Mouse (Mus musculus): ENCODE data around the gene Psap. TPM values are rescaled to one million over a fixed set of nuclear protein-coding genes. Genes with fewer than 3 reads are reported as not detected.
A peak's percentile ranks its signal among the peaks of the same experiment; 100 is the strongest.

Psap gene
- polyA plus RNA-seq, 1 experiment from 2014 or later: 143 TPM

GRCm38 (mm10) chr10:60344111-60344510 lies 66.7 kb downstream of the Psap start:
- WGBS: 71% methylated on average over 3 of the region's 3 CpGs
- no peak for ATAC-seq (replicated peaks; ENCODE audit: extremely low read depth, insufficient read depth, low FRiP score)
- H3K27me3 ChIP-seq (ENCODE audit: control insufficient read depth, insufficient read depth, low read length): no peaks in the 10 kb centered on the region
- no peak overlapping the region for H3K9ac ChIP-seq (ENCODE audit: low read length)
- H3K4me2 ChIP-seq (ENCODE audit: low read depth, low read length): no peak overlapping the region
- no peaks in the 10 kb centered on the region for H3K36me3 ChIP-seq (ENCODE audit: control insufficient read depth, insufficient read depth)
- no peak overlapping the region for H3K4me3 ChIP-seq (ENCODE audit: low read length)
- H3K4me1 ChIP-seq (ENCODE audit: control insufficient read depth, insufficient read depth, low read length): peaks cover 5% of the 10 kb centered on the region; the same call in 1 of the 2 replicates
- H3K27ac ChIP-seq (ENCODE audit: low read length): no peak overlapping the region
- H3K9me3 ChIP-seq (replicated peaks; ENCODE audit: control insufficient read depth, low read length): no peaks in the 10 kb centered on the region

DNA sequence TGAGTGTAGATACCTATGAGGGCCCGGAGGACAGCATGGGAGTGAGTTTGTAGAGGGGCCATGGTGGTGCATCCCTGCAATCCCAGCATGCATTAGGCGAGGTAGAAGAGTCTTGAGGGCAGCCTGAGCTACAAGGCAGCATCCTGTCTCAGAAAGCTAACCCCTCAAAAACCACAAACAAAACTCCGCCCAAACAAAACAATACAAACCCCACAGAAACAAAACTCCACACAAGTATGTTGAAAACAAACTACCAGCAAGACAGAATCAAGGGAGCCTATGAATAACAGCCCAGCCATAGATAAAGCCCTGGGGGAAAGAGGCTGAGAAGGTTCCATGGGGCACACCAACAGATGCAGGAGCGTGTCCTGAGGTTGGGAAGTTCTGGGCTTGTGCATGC lies 68.6 kb downstream of the Psap start:
- Histone ChIP-seq H3K27ac (ENCODE audit: low read length) (no peak overlapping the region), H3K4me2 (ENCODE audit: low read depth, low read length) (peak overlapping the region; percentile 54), H3K4me3 (ENCODE audit: low read length) (no peak overlapping the region), H3K27me3 (ENCODE audit: control insufficient read depth, insufficient read depth, low read length) (no peaks in the 10 kb centered on the region), H3K36me3 (ENCODE audit: control insufficient read depth, insufficient read depth) (no peaks in the 10 kb centered on the region), H3K9ac (ENCODE audit: low read length) (no peak overlapping the region), H3K4me1 (ENCODE audit: control insufficient read depth, insufficient read depth, low read length) (peaks cover 12% of the 10 kb centered on the region), H3K9me3 (replicated peaks; ENCODE audit: control insufficient read depth, low read length) (no peaks in the 10 kb centered on the region)
- ATAC-seq (replicated peaks; ENCODE audit: extremely low read depth, insufficient read depth, low FRiP score): no peak
- 77% methylated on average over 4 of the region's 4 CpGs for WGBS

DNA sequence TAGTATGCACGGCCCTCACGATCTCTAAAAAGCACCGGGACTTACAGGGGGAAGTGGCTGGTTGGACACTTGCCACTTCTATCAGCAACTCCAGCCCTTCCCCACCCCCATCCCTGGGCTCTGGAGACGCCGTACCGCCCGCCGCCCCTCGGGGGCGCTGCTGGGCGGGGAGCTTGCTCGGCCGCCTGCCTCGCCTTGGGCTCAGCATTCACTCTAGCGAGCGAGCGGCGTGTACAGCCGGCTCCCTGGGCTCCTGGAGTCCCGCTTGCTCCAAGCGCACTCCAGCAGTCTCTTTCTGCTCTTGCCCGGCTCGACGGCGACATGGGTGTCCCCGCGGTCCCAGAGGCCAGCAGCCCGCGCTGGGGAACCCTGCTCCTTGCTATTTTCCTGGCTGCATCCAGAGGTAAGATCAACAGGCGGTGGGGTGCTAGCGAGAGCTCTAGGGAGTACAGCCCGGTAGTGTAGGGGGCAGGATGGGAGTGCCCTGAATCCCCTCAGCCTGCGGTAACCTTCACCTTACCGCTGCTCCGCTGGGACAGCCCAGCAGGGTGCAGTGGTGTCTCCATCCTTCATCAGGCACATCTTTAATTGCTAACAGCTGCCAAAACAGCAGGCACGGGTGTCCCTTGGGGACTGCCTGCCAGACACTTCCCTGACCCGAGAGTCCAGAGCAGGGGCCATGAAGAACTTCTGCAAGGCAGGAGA lies 69.4 kb downstream of the Psap start, which contains the start of gene Vsir:
Gene Vsir, plus strand, starts transcription at position 151 of the 705 bp plus-strand sequence.
- no peaks in the 10 kb centered on the region for H3K9me3 ChIP-seq (replicated peaks; ENCODE audit: control insufficient read depth, low read length)
- H3K27me3 ChIP-seq (ENCODE audit: control insufficient read depth, insufficient read depth, low read length): no peaks in the 10 kb centered on the region
- peak within 1 kb of the TSS; percentile 64 for H3K9ac ChIP-seq (ENCODE audit: low read length)
- H3K27ac ChIP-seq (ENCODE audit: low read length): peak within 1 kb of the TSS; percentile 63
- H3K4me1 ChIP-seq (ENCODE audit: control insufficient read depth, insufficient read depth, low read length): peaks cover 18% of the 10 kb centered on the region
- peak within 1 kb of the TSS; percentile 51 for H3K4me3 ChIP-seq (ENCODE audit: low read length)
- no peaks in the 10 kb centered on the region for H3K36me3 ChIP-seq (ENCODE audit: control insufficient read depth, insufficient read depth)
- peak within 1 kb of the TSS; percentile 54 for H3K4me2 ChIP-seq (ENCODE audit: low read depth, low read length)
- peak; percentile 69 for ATAC-seq (replicated peaks; ENCODE audit: extremely low read depth, insufficient read depth, low FRiP score)
- under 1% methylated on average over 37 of the region's 37 CpGs for WGBS

GRCm38 (mm10) chr10:60347768-60348610 lies 70.6 kb downstream of the Psap start:
- Histone ChIP-seq H3K9ac (ENCODE audit: low read length) (peak overlapping the region; percentile 12; the same call in 1 of the 2 replicates), H3K4me2 (ENCODE audit: low read depth, low read length) (peak overlapping the region; percentile 54), H3K4me1 (ENCODE audit: control insufficient read depth, insufficient read depth, low read length) (peaks cover 25% of the 10 kb centered on the region), H3K36me3 (ENCODE audit: control insufficient read depth, insufficient read depth) (no peaks in the 10 kb centered on the region), H3K9me3 (replicated peaks; ENCODE audit: control insufficient read depth, low read length) (no peaks in the 10 kb centered on the region), H3K27ac (ENCODE audit: low read length) (peak overlapping the region; percentile 10; the same call in 1 of the 2 replicates), H3K4me3 (ENCODE audit: low read length) (peak overlapping the region; percentile 51), H3K27me3 (ENCODE audit: control insufficient read depth, insufficient read depth, low read length) (no peaks in the 10 kb centered on the region)
- WGBS: 49% methylated on average over 9 of the region's 9 CpGs
- no peak for ATAC-seq (replicated peaks; ENCODE audit: extremely low read depth, insufficient read depth, low FRiP score)

GRCm38 (mm10) chr10:60349056-60349455 lies 71.6 kb downstream of the Psap start:
- H3K27me3 ChIP-seq (ENCODE audit: control insufficient read depth, insufficient read depth, low read length): no peaks in the 10 kb centered on the region
- no peaks in the 10 kb centered on the region for H3K36me3 ChIP-seq (ENCODE audit: control insufficient read depth, insufficient read depth)
- no peak overlapping the region for H3K4me3 ChIP-seq (ENCODE audit: low read length)
- peaks cover 28% of the 10 kb centered on the region for H3K4me1 ChIP-seq (ENCODE audit: control insufficient read depth, insufficient read depth, low read length)
- H3K27ac ChIP-seq (ENCODE audit: low read length): no peak overlapping the region; the same call in 1 of the 2 replicates
- ATAC-seq (replicated peaks; ENCODE audit: extremely low read depth, insufficient read depth, low FRiP score): no peak
- no peaks in the 10 kb centered on the region for H3K9me3 ChIP-seq (replicated peaks; ENCODE audit: control insufficient read depth, low read length)
- WGBS: 47% methylated on average over 6 of the region's 6 CpGs
- peak overlapping the region; percentile 54 for H3K4me2 ChIP-seq (ENCODE audit: low read depth, low read length)
- no peak overlapping the region for H3K9ac ChIP-seq (ENCODE audit: low read length)

DNA sequence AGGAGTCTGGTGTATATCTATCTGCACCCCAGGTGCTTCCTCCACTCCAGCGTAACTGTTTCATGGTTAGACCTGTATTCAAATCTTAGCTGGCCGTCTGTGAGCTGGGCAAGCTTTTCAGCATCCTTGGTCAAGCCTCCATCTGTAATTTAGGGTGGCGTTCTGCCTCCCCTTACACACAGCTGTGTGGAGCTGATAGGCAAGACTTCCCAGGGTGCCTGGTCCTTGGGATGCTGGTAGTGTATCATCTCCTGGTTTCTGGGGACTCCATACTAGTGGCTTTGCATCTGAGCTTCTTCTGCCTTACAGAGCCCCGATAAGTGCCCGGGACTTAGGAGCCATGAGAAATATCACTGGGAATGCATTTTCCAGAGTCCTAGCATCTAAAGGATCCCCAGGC lies 72.2 kb downstream of the Psap start:
- H3K27ac ChIP-seq (ENCODE audit: low read length): peak overlapping the region; percentile 61
- H3K9ac ChIP-seq (ENCODE audit: low read length): no peak overlapping the region

GRCm38 (mm10) chr10:60350077-60350804 lies 72.8 kb downstream of the Psap start:
- no peak overlapping the region for H3K9ac ChIP-seq (ENCODE audit: low read length)
- H3K4me3 ChIP-seq (ENCODE audit: low read length): peak overlapping the region; percentile 41
- ATAC-seq (replicated peaks; ENCODE audit: extremely low read depth, insufficient read depth, low FRiP score): no peak
- peak overlapping the region; percentile 61 for H3K27ac ChIP-seq (ENCODE audit: low read length)
- no peaks in the 10 kb centered on the region for H3K9me3 ChIP-seq (replicated peaks; ENCODE audit: control insufficient read depth, low read length)
- H3K27me3 ChIP-seq (ENCODE audit: control insufficient read depth, insufficient read depth, low read length): no peaks in the 10 kb centered on the region
- no peaks in the 10 kb centered on the region for H3K36me3 ChIP-seq (ENCODE audit: control insufficient read depth, insufficient read depth)
- H3K4me1 ChIP-seq (ENCODE audit: control insufficient read depth, insufficient read depth, low read length): peaks cover 28% of the 10 kb centered on the region
- peak overlapping the region; percentile 41 for H3K4me2 ChIP-seq (ENCODE audit: low read depth, low read length)
- WGBS: 42% methylated on average over 5 of the region's 5 CpGs

More for the DNA sequence above, 72.2 kb downstream of the Psap start:
- no peaks in the 10 kb centered on the region for H3K27me3 ChIP-seq (ENCODE audit: control insufficient read depth, insufficient read depth, low read length)
- H3K4me2 ChIP-seq (ENCODE audit: low read depth, low read length): peak overlapping the region; percentile 54; the same call in 1 of the 2 replicates
- no peaks in the 10 kb centered on the region for H3K36me3 ChIP-seq (ENCODE audit: control insufficient read depth, insufficient read depth)
- 83% methylated on average over 5 of the region's 5 CpGs for WGBS
- no peaks in the 10 kb centered on the region for H3K9me3 ChIP-seq (replicated peaks; ENCODE audit: control insufficient read depth, low read length)
- H3K4me1 ChIP-seq (ENCODE audit: control insufficient read depth, insufficient read depth, low read length): peaks cover 28% of the 10 kb centered on the region
- no peak overlapping the region for H3K4me3 ChIP-seq (ENCODE audit: low read length)
- ATAC-seq (replicated peaks; ENCODE audit: extremely low read depth, insufficient read depth, low FRiP score): no peak

- H3K27ac ChIP-seq (ENCODE audit: low read length): peak overlapping the region; percentile 80
- WGBS: 22% methylated on average over 3 of the region's 3 CpGs
- peak overlapping the region; percentile 41 for H3K4me3 ChIP-seq (ENCODE audit: low read length)
- H3K9me3 ChIP-seq (replicated peaks; ENCODE audit: control insufficient read depth, low read length): no peaks in the 10 kb centered on the region
- H3K27me3 ChIP-seq (ENCODE audit: control insufficient read depth, insufficient read depth, low read length): no peaks in the 10 kb centered on the region
- no peak; the same call in 1 of the 2 replicates for ATAC-seq (replicated peaks; ENCODE audit: extremely low read depth, insufficient read depth, low FRiP score)
- H3K9ac ChIP-seq (ENCODE audit: low read length): no peak overlapping the region
- peaks cover 28% of the 10 kb centered on the region for H3K4me1 ChIP-seq (ENCODE audit: control insufficient read depth, insufficient read depth, low read length)
- no peaks in the 10 kb centered on the region for H3K36me3 ChIP-seq (ENCODE audit: control insufficient read depth, insufficient read depth)
- H3K4me2 ChIP-seq (ENCODE audit: low read depth, low read length): peak overlapping the region; percentile 41
Measured at GRCm38 (mm10) chr10:60350805-60351167, 73.4 kb downstream of the Psap start.
